Mouse (Mus musculus) midbrain, postnatal 0 days (tissue): ENCODE data around the gene 2210016L21Rik. TPM values are rescaled to one million over a fixed set of nuclear protein-coding genes. Genes with fewer than 3 reads are reported as not detected.
A peak's percentile ranks its signal among the peaks of the same experiment; 100 is the strongest.

Experiments
- ATAC-seq: fragments of 200-750 bp; cut with Nextera tagmentation; 2 replicates; pipeline ENCODE4 v1.8.0; 2017; ENCODE audit warnings: moderate number of reproducible peaks, mild to moderate bottlenecking, moderate TSS enrichment, moderate library complexity; ENCODE audit not compliant: low FRiP score
- DNase-seq: peaks from one replicate; pipeline ENCODE4 v3.0.0-alpha.2; 2015; ENCODE audit warnings: low spot score
- H3K27ac ChIP-seq: fragments of 300-500 bp; sonication (generic); 2 replicates; pipeline ENCODE4 v1.5.1; 2014; ENCODE audit warnings: low read depth, mild to moderate bottlenecking, low read length, mixed read lengths
- H3K27me3 ChIP-seq: fragments of 300-500 bp; sonication (generic); 2 replicates; pipeline ENCODE4 v1.6.1; 2014; ENCODE audit warnings: low read length, control low read depth, mixed read lengths; ENCODE audit not compliant: insufficient read depth
- H3K36me3 ChIP-seq: fragments of 300-500 bp; sonication (generic); 2 replicates; pipeline ENCODE4 v1.6.1; 2014; ENCODE audit warnings: low read length, control low read depth, mixed read lengths; ENCODE audit not compliant: insufficient read depth
- H3K4me1 ChIP-seq: fragments of 300-500 bp; sonication (generic); 2 replicates; pipeline ENCODE4 v1.6.1; 2014; ENCODE audit warnings: mild to moderate bottlenecking, control low read depth, antibody characterized with exemption, low read length, mixed read lengths; ENCODE audit not compliant: insufficient read depth
- H3K4me2 ChIP-seq: fragments of 300-500 bp; sonication (generic); 2 replicates; pipeline ENCODE4 v1.6.1; 2014; ENCODE audit warnings: low read depth, mild to moderate bottlenecking, low read length, mixed read lengths; ENCODE audit not compliant: poor library complexity, severe bottlenecking
- H3K4me3 ChIP-seq: fragments of 300-500 bp; sonication (generic); 2 replicates; pipeline ENCODE4 v1.5.1; 2014; ENCODE audit warnings: low read depth, mild to moderate bottlenecking, low read length, moderate library complexity
- H3K9ac ChIP-seq: fragments of 300-500 bp; sonication (generic); replicated peaks from 2 replicates; pipeline ENCODE4 v1.6.1; 2014; ENCODE audit warnings: mild to moderate bottlenecking, low read length, moderate library complexity, mixed read lengths; ENCODE audit not compliant: poor library complexity, severe bottlenecking
- H3K9me3 ChIP-seq: fragments of 300-500 bp; sonication (generic); 2 replicates; pipeline ENCODE4 v1.6.1; 2016; ENCODE audit warnings: low read length, control low read depth
- CTCF ChIP-seq: IDR thresholded peaks from 2 replicates; pipeline ENCODE4 v1.5.1; 2016; ENCODE audit warnings: antibody characterized with exemption, mild to moderate bottlenecking
- WGBS: fragments of 180-500 bp; shearing (Covaris S2); extraction: QIAGEN DNeasy Blood & Tissue Kit; methylation state at CpG from one replicate; pipeline ENCODE4 v1.1.7; 2014; 5-methylcytosine and 5-hydroxymethylcytosine counted together
- polyA plus RNA-seq: library from polyadenylated mRNA; unstranded; fragments of >200 nt; fragmentation: Nextera tagmentation; extraction: Ambion mirVana; gene quantifications from 2 replicates; pipeline ENCODE4 v1.2.1, GENCODE M21; 2015
- total RNA-seq: library from RNA; depleted of rRNA; stranded (reverse); fragments of >200 nt; gene quantifications from 2 replicates; pipeline ENCODE4 v1.2.3, GENCODE M21; 2014

Gene 2210016L21Rik
- total and polyA plus RNA-seq, 2 experiments from 2014 or later = 62.9 to 225 TPM

GRCm38 (mm10) chr5:114921551-114922365, 20.2 kb upstream of the 2210016L21Rik start:
- no peaks in the 10 kb centered on the region for H3K4me1 ChIP-seq
- no peak overlapping the region for H3K4me3 ChIP-seq
- H3K4me2 ChIP-seq = no peak overlapping the region
- 76% methylated on average over 19 of the region's 19 CpGs for WGBS
- no peak for DNase-seq
- no peak for ATAC-seq
- H3K27ac ChIP-seq = no peak overlapping the region
- no peak for TF ChIP-seq CTCF
- H3K36me3 ChIP-seq = no peaks in the 10 kb centered on the region
- H3K9ac ChIP-seq = no peak overlapping the region
- H3K9me3 ChIP-seq = 0 out of 2 replicates have a peak, but pooled peaks cover 4% of the 10 kb centered on the region
- H3K27me3 ChIP-seq = no peaks in the 10 kb centered on the region

GRCm38 (mm10) chr5:114922366-114922731, 19.6 kb upstream of the 2210016L21Rik start:
- 71% methylated on average over 10 of the region's 10 CpGs for WGBS
- no peak overlapping the region for H3K4me2 ChIP-seq
- DNase-seq (no peak), ATAC-seq (no peak; the same call in 1 of the 2 replicates)
- H3K9me3 ChIP-seq = 0 out of 2 replicates have a peak, but pooled peaks cover 4% of the 10 kb centered on the region
- no peak overlapping the region for H3K27ac ChIP-seq
- H3K4me1 ChIP-seq = no peaks in the 10 kb centered on the region
- no peaks in the 10 kb centered on the region for H3K36me3 ChIP-seq
- H3K4me3 ChIP-seq = no peak overlapping the region
- no peaks in the 10 kb centered on the region for H3K27me3 ChIP-seq
- no peak for TF ChIP-seq CTCF
- no peak overlapping the region for H3K9ac ChIP-seq

- H3K36me3 ChIP-seq = no peaks in the 10 kb centered on the region
- H3K9ac ChIP-seq = no peak within 1 kb of the TSS
- no peak for ATAC-seq
- no peak within 1 kb of the TSS for H3K27ac ChIP-seq
- H3K27me3 ChIP-seq = no peaks in the 10 kb centered on the region
- H3K4me1 ChIP-seq = no peaks in the 10 kb centered on the region
- WGBS = 55% methylated on average over 15 of the region's 15 CpGs
- peak within 1 kb of the TSS; percentile 41 for H3K4me2 ChIP-seq
- DNase-seq = no peak
- no peak for TF ChIP-seq CTCF
- H3K9me3 ChIP-seq = 0 out of 2 replicates have a peak, but pooled peaks cover 4% of the 10 kb centered on the region
- H3K4me3 ChIP-seq = no peak within 1 kb of the TSS
Observed at GRCm38 (mm10) chr5:114922998-114923473, 18.9 kb upstream of the 2210016L21Rik start, which contains the start of gene Oasl1. Gene Oasl1 (plus strand): TSS chr5:114923240.

GRCm38 (mm10) chr5:114926153-114926684, 15.7 kb upstream of the 2210016L21Rik start:
- Histone ChIP-seq H3K36me3 (no peaks in the 10 kb centered on the region), H3K27me3 (no peaks in the 10 kb centered on the region), H3K9ac (no peak overlapping the region), H3K4me2 (no peak overlapping the region), H3K27ac (no peak overlapping the region), H3K4me1 (no peaks in the 10 kb centered on the region), H3K9me3 (0 out of 2 replicates have a peak, but pooled peaks cover 4% of the 10 kb centered on the region), H3K4me3 (no peak overlapping the region)
- 43% methylated on average over 1 of the region's 1 CpGs for WGBS
- TF ChIP-seq CTCF = no peak
- DNase-seq (no peak), ATAC-seq (no peak)

GRCm38 (mm10) chr5:114926753-114927152, 15.2 kb upstream of the 2210016L21Rik start:
- no peak for TF ChIP-seq CTCF
- H3K9ac ChIP-seq = no peak overlapping the region
- no peaks in the 10 kb centered on the region for H3K4me1 ChIP-seq
- ATAC-seq (no peak), DNase-seq (no peak)
- H3K9me3 ChIP-seq = 0 out of 2 replicates have a peak, but pooled peaks cover 4% of the 10 kb centered on the region
- WGBS = 54% methylated on average over 9 of the region's 9 CpGs
- H3K4me2 ChIP-seq = no peak overlapping the region
- no peaks in the 10 kb centered on the region for H3K27me3 ChIP-seq
- no peak overlapping the region for H3K4me3 ChIP-seq
- H3K36me3 ChIP-seq = no peaks in the 10 kb centered on the region
- no peak overlapping the region for H3K27ac ChIP-seq

- no peaks in the 10 kb centered on the region for H3K36me3 ChIP-seq
- H3K27ac ChIP-seq = no peak overlapping the region
- TF ChIP-seq CTCF = no peak
- no peak overlapping the region for H3K4me2 ChIP-seq
- no peaks in the 10 kb centered on the region for H3K4me1 ChIP-seq
- no peaks in the 10 kb centered on the region for H3K9me3 ChIP-seq
- DNase-seq (no peak), ATAC-seq (no peak)
- H3K9ac ChIP-seq = no peak overlapping the region
- 68% methylated on average over 5 of the region's 5 CpGs for WGBS
- no peaks in the 10 kb centered on the region for H3K27me3 ChIP-seq
- no peak overlapping the region for H3K4me3 ChIP-seq
Observed at GRCm38 (mm10) chr5:114931626-114932025, 10.3 kb upstream of the 2210016L21Rik start.
